Comparison of ENCODE assay signal across 8 mouse cellular contexts in the genomic region with DNA sequence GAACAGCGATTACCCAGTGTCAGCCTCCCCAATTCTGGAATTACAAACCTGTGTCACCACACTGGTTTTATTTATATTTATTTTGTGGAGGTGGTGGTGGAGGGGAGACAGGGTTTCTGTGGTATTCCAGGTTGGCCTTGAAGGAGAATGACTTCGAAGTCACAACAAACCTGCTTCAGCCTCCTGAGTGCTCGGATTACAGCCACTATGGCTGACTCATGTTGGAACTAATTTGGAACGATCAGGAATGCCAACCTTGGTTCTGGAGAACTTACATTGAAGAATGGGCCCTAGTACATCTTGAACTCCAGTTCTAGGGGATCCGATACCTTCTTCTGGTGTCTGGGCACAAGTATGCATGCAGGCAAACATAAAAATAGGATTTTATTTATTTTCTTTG. TPM values are rescaled to one million over a fixed set of nuclear protein-coding genes. Genes with fewer than 3 reads are reported as not detected.
DNase-seq lines count a peak whose midpoint lies in the region; ATAC-seq lines count a peak whose summit lies in the region.

No protein-coding gene starts in this region.

- no peak overlapping the region; the same call in 1 of the 2 replicates for H3K27ac ChIP-seq in heart, embryonic 12.5 days (ENCODE audit: poor library complexity, severe bottlenecking)
- H3K27ac ChIP-seq in embryonic facial prominence, embryonic 10.5 days (replicated peaks) = no peak overlapping the region; the same call in 1 of the 2 replicates
- H3K27ac ChIP-seq in hindbrain, embryonic 12.5 days = no peak overlapping the region
- no peak overlapping the region for H3K27ac ChIP-seq in midbrain, embryonic 13.5 days

- DNase-seq in heart, adult 8-10 months (ENCODE audit: low spot score) = no peak
- no peak for DNase-seq in embryonic facial prominence, embryonic 10.5 days (ENCODE audit: low spot score)
- DNase-seq in c-Kit-positive CD71-positive TER-119-positive erythroid progenitor cells, embryonic 14.5 days (ENCODE audit: low spot score) = no peak
- DNase-seq in cerebellum, postnatal 4 days (ENCODE audit: low spot score in 2 of 2) = no peak
- no peak for DNase-seq in left cerebral cortex, postnatal 25 days (ENCODE audit: low spot score in 2 of 2)

- peaks cover 10% of the 10 kb centered on the region for H3K4me1 ChIP-seq in heart, embryonic 12.5 days (replicated peaks)
- H3K4me1 ChIP-seq in embryonic facial prominence, embryonic 10.5 days = peaks cover 30% of the 10 kb centered on the region
- peaks cover 15% of the 10 kb centered on the region for H3K4me1 ChIP-seq in hindbrain, embryonic 12.5 days
- H3K4me1 ChIP-seq in midbrain, embryonic 13.5 days (replicated peaks) = peaks cover 22% of the 10 kb centered on the region

- no peaks in the 10 kb centered on the region for H3K9me3 ChIP-seq in heart, embryonic 12.5 days (replicated peaks)
- no peaks in the 10 kb centered on the region for H3K9me3 ChIP-seq in embryonic facial prominence, embryonic 10.5 days
- no peaks in the 10 kb centered on the region for H3K9me3 ChIP-seq in hindbrain, embryonic 12.5 days (replicated peaks)
- no peaks in the 10 kb centered on the region for H3K9me3 ChIP-seq in midbrain, embryonic 13.5 days

- no peak for ATAC-seq in heart, embryonic 12.5 days (ENCODE audit: insufficient number of reproducible peaks, low FRiP score)
- no peak for ATAC-seq in hindbrain, embryonic 12.5 days (ENCODE audit: low FRiP score)
- no peak for ATAC-seq in midbrain, embryonic 13.5 days

- intact Hi-C loops in left cerebral cortex, postnatal 25 days (cut with DNase I) = no loop called here

- H3K9ac ChIP-seq in heart, embryonic 12.5 days = peak overlapping the region; percentile 82; the same call in 1 of the 2 replicates
- no peak overlapping the region for H3K9ac ChIP-seq in hindbrain, embryonic 12.5 days
- no peak overlapping the region for H3K9ac ChIP-seq in midbrain, embryonic 13.5 days (replicated peaks)

- 67% methylated on average over 5 of the region's 5 CpGs for WGBS in heart, embryonic 12.5 days
- WGBS in embryonic facial prominence, embryonic 10.5 days = 66% methylated on average over 5 of the region's 5 CpGs
- 71% methylated on average over 5 of the region's 5 CpGs for WGBS in hindbrain, embryonic 12.5 days
- 77% methylated on average over 5 of the region's 5 CpGs for WGBS in midbrain, embryonic 13.5 days

- peak overlapping the region; percentile 92 for H3K4me2 ChIP-seq in heart, embryonic 12.5 days
- peak overlapping the region; percentile 73 for H3K4me2 ChIP-seq in hindbrain, embryonic 12.5 days (replicated peaks)
- peak overlapping the region; percentile 94 for H3K4me2 ChIP-seq in midbrain, embryonic 13.5 days (replicated peaks)

- H3K4me3 ChIP-seq in heart, embryonic 12.5 days = peak overlapping the region; percentile 100
- peak overlapping the region; percentile 99 for H3K4me3 ChIP-seq in embryonic facial prominence, embryonic 10.5 days
- peak overlapping the region; percentile 97; the same call in 1 of the 2 replicates for H3K4me3 ChIP-seq in hindbrain, embryonic 12.5 days
- H3K4me3 ChIP-seq in midbrain, embryonic 13.5 days (replicated peaks) = peak overlapping the region; percentile 98

- no peaks in the 10 kb centered on the region for H3K27me3 ChIP-seq in heart, embryonic 12.5 days (replicated peaks)
- H3K27me3 ChIP-seq in embryonic facial prominence, embryonic 10.5 days (replicated peaks; ENCODE audit: low read depth, poor library complexity, severe bottlenecking) = no peaks in the 10 kb centered on the region
- no peaks in the 10 kb centered on the region for H3K27me3 ChIP-seq in hindbrain, embryonic 12.5 days
- no peaks in the 10 kb centered on the region for H3K27me3 ChIP-seq in midbrain, embryonic 13.5 days

- H3K36me3 ChIP-seq in heart, embryonic 12.5 days = no peaks in the 10 kb centered on the region
- no peaks in the 10 kb centered on the region for H3K36me3 ChIP-seq in embryonic facial prominence, embryonic 10.5 days (replicated peaks)
- no peaks in the 10 kb centered on the region for H3K36me3 ChIP-seq in hindbrain, embryonic 12.5 days
- H3K36me3 ChIP-seq in midbrain, embryonic 13.5 days = no peaks in the 10 kb centered on the region

RNA-seq across cellular contexts. Expression of a gene that starts 2.1 kb away (rescaled TPM):
- polyA plus RNA-seq in heart, embryonic 12.5 days (2016; fragmentation: Nextera tagmentation; extraction: Ambion mirVana) = 9.4 and 12.6 TPM in 2 replicates
- total RNA-seq in heart, adult 8-10 months (2022) = 100 to 1,000 TPM; 108 to 118 (median 112) TPM
- 10.2 and 11.2 TPM in 2 replicates for polyA plus RNA-seq in embryonic facial prominence, embryonic 10.5 days (2016; fragmentation: Nextera tagmentation; extraction: Ambion mirVana)
- polyA plus RNA-seq in hindbrain, embryonic 12.5 days (2016; fragmentation: Nextera tagmentation; extraction: Ambion mirVana) = 16.5 and 20.8 TPM in 2 replicates
- 24.0 and 27.3 TPM in 2 replicates for polyA plus RNA-seq in midbrain, embryonic 13.5 days (2015; fragmentation: Nextera tagmentation; extraction: Ambion mirVana)
- total RNA-seq in left cerebral cortex, postnatal 25 days (2021) = 100 to 1,000 TPM; 165 to 182 TPM

RNA-seq across cellular contexts. Expression of a gene that starts 32.0 kb away (rescaled TPM):
- 187 and 195 TPM in 2 replicates for polyA plus RNA-seq in heart, embryonic 12.5 days (2016; fragmentation: Nextera tagmentation; extraction: Ambion mirVana)
- total RNA-seq in heart, adult 8-10 months (2022) = 100 to 1,000 TPM; 404 to 453 (median 416) TPM
- polyA plus RNA-seq in embryonic facial prominence, embryonic 10.5 days (2016; fragmentation: Nextera tagmentation; extraction: Ambion mirVana) = 55.1 and 65.5 TPM in 2 replicates
- 39.7 and 50.8 TPM in 2 replicates for polyA plus RNA-seq in hindbrain, embryonic 12.5 days (2016; fragmentation: Nextera tagmentation; extraction: Ambion mirVana)
- polyA plus RNA-seq in midbrain, embryonic 13.5 days (2015; fragmentation: Nextera tagmentation; extraction: Ambion mirVana) = 45.6 and 46.3 TPM in 2 replicates
- total RNA-seq in left cerebral cortex, postnatal 25 days (2021) = 10 to 100 TPM; 72.3 to 79.9 TPM

RNA-seq across cellular contexts. Expression of a gene that starts 32.1 kb away (rescaled TPM):
- polyA plus RNA-seq in heart, embryonic 12.5 days (2016; fragmentation: Nextera tagmentation; extraction: Ambion mirVana) = 38.5 and 38.9 TPM in 2 replicates
- 10 to 100 TPM; 11.3 to 14.2 (median 13.3) TPM for total RNA-seq in heart, adult 8-10 months (2022)
- 71.9 and 74.9 TPM in 2 replicates for polyA plus RNA-seq in embryonic facial prominence, embryonic 10.5 days (2016; fragmentation: Nextera tagmentation; extraction: Ambion mirVana)
- polyA plus RNA-seq in hindbrain, embryonic 12.5 days (2016; fragmentation: Nextera tagmentation; extraction: Ambion mirVana) = 59.5 and 61.6 TPM in 2 replicates
- polyA plus RNA-seq in midbrain, embryonic 13.5 days (2015; fragmentation: Nextera tagmentation; extraction: Ambion mirVana) = 42.7 and 45.7 TPM in 2 replicates
- 10 to 100 TPM; 17.9 to 20.8 TPM for total RNA-seq in left cerebral cortex, postnatal 25 days (2021)

RNA-seq across cellular contexts. Expression of a gene that starts 37.7 kb away (rescaled TPM):
- polyA plus RNA-seq in heart, embryonic 12.5 days (2016; fragmentation: Nextera tagmentation; extraction: Ambion mirVana) = 111 and 114 TPM in 2 replicates
- total RNA-seq in heart, adult 8-10 months (2022) = 10 to 100 TPM; 48.1 to 77.5 (median 69.4) TPM
- 177 and 178 TPM in 2 replicates for polyA plus RNA-seq in embryonic facial prominence, embryonic 10.5 days (2016; fragmentation: Nextera tagmentation; extraction: Ambion mirVana)
- polyA plus RNA-seq in hindbrain, embryonic 12.5 days (2016; fragmentation: Nextera tagmentation; extraction: Ambion mirVana) = 67.6 and 76.3 TPM in 2 replicates
- 43.9 and 45.7 TPM in 2 replicates for polyA plus RNA-seq in midbrain, embryonic 13.5 days (2015; fragmentation: Nextera tagmentation; extraction: Ambion mirVana)
- total RNA-seq in left cerebral cortex, postnatal 25 days (2021) = 1 to 10 TPM; 3.4 to 4.6 TPM

RNA-seq across cellular contexts. Expression of a gene that starts 45.6 kb away (rescaled TPM):
- polyA plus RNA-seq in heart, embryonic 12.5 days (2016; fragmentation: Nextera tagmentation; extraction: Ambion mirVana) = 0.28 TPM in 1 of 2 replicates, not detected in the other
- total RNA-seq in heart, adult 8-10 months (2022) = not detected
- 0.19 and 0.27 TPM in 2 replicates for polyA plus RNA-seq in embryonic facial prominence, embryonic 10.5 days (2016; fragmentation: Nextera tagmentation; extraction: Ambion mirVana)
- polyA plus RNA-seq in hindbrain, embryonic 12.5 days (2016; fragmentation: Nextera tagmentation; extraction: Ambion mirVana) = 1.9 and 2.3 TPM in 2 replicates
- 2.6 and 2.7 TPM in 2 replicates for polyA plus RNA-seq in midbrain, embryonic 13.5 days (2015; fragmentation: Nextera tagmentation; extraction: Ambion mirVana)
- 10 to 100 TPM; 29.0 to 30.8 TPM for total RNA-seq in left cerebral cortex, postnatal 25 days (2021)
